In genomic region chr10:37691939-37692338, GRCm38 (mm10) we compare ENCODE assay signal across 18 mouse cellular contexts.
A peak's percentile ranks its signal among the peaks of the same experiment; 100 is the strongest.
DNase-seq lines count a peak whose midpoint lies in the region; ATAC-seq lines count a peak whose summit lies in the region.
"Had no signal": no experiment of that assay in that cellular context is flagged by ENCODE, and none has a peak within 500 bp of the region (broad histone marks: within the 10 kb centered on the region; RNA-seq: fewer than 3 reads in every experiment).

No protein-coding gene starts in this region.

- WGBS in forebrain, embryonic 14.5 days: 17% methylated on average over 2 of the region's 2 CpGs
- WGBS in forebrain, embryonic 11.5 days: 65% methylated on average over 2 of the region's 2 CpGs

- no peaks in the 10 kb centered on the region for H3K9me3 ChIP-seq in forebrain, embryonic 14.5 days (replicated peaks; ENCODE audit: control insufficient read depth, low read length)
- no peaks in the 10 kb centered on the region for H3K9me3 ChIP-seq in forebrain, embryonic 11.5 days (ENCODE audit: control insufficient read depth, low read length)
- H3K9me3 ChIP-seq: embryonic facial prominence, embryonic 10.5 days; intestine, embryonic 15.5 days; liver, embryonic 13.5 days; midbrain, embryonic 13.5 days; neural tube, embryonic 12.5 days had no signal

- H3K4me3 ChIP-seq in forebrain, embryonic 14.5 days (ENCODE audit: low read depth, low read length): no peak overlapping the region
- no peak overlapping the region for H3K4me3 ChIP-seq in forebrain, embryonic 11.5 days (ENCODE audit: low read depth, low read length)
- H3K4me3 ChIP-seq: embryonic facial prominence, embryonic 10.5 days; intestine, embryonic 15.5 days; liver, embryonic 13.5 days; midbrain, embryonic 13.5 days; neural tube, embryonic 12.5 days had no signal

- no peaks in the 10 kb centered on the region for H3K27me3 ChIP-seq in forebrain, embryonic 14.5 days (replicated peaks; ENCODE audit: control insufficient read depth, insufficient read depth, low read length)
- no peaks in the 10 kb centered on the region for H3K27me3 ChIP-seq in forebrain, embryonic 11.5 days (ENCODE audit: control insufficient read depth, insufficient read depth, low read length)
- H3K27me3 ChIP-seq: CH12.LX; intestine, embryonic 15.5 days; liver, embryonic 13.5 days; midbrain, embryonic 13.5 days; neural tube, embryonic 12.5 days; Patski had no signal

- no peak overlapping the region for H3K4me2 ChIP-seq in forebrain, embryonic 14.5 days (ENCODE audit: low read length)
- H3K4me2 ChIP-seq in forebrain, embryonic 11.5 days (ENCODE audit: low read depth, low read length, severe bottlenecking): no peak overlapping the region
- H3K4me2 ChIP-seq: intestine, embryonic 15.5 days; liver, embryonic 13.5 days; midbrain, embryonic 13.5 days; neural tube, embryonic 12.5 days had no signal

- no peak for ATAC-seq in forebrain, embryonic 14.5 days
- no peak for ATAC-seq in forebrain, embryonic 11.5 days (replicated peaks; ENCODE audit: low FRiP score)
- ATAC-seq: intestine, embryonic 15.5 days; midbrain, embryonic 13.5 days; Patski had no signal

- no peaks in the 10 kb centered on the region for H3K36me3 ChIP-seq in forebrain, embryonic 14.5 days (ENCODE audit: control insufficient read depth, insufficient read depth, low read length)
- H3K36me3 ChIP-seq in forebrain, embryonic 11.5 days (ENCODE audit: control insufficient read depth, insufficient read depth, low read length): no peaks in the 10 kb centered on the region
- H3K36me3 ChIP-seq: embryonic facial prominence, embryonic 10.5 days; intestine, embryonic 15.5 days; liver, embryonic 13.5 days; midbrain, embryonic 13.5 days; neural tube, embryonic 12.5 days had no signal

- H3K27ac ChIP-seq in forebrain, embryonic 14.5 days (ENCODE audit: low read depth, low read length): no peak overlapping the region
- H3K27ac ChIP-seq in forebrain, embryonic 11.5 days (ENCODE audit: low read depth, low read length): no peak overlapping the region
- H3K27ac ChIP-seq: embryonic facial prominence, embryonic 10.5 days; intestine, embryonic 15.5 days; liver, embryonic 13.5 days; midbrain, embryonic 13.5 days; neural tube, embryonic 12.5 days; stomach, postnatal 0 days had no signal

- H3K4me1 ChIP-seq in forebrain, embryonic 14.5 days (ENCODE audit: control insufficient read depth, insufficient read depth, low read length): peaks cover 11% of the 10 kb centered on the region; the same call in 1 of the 2 replicates
- no peaks in the 10 kb centered on the region for H3K4me1 ChIP-seq in forebrain, embryonic 11.5 days (replicated peaks; ENCODE audit: control insufficient read depth, insufficient read depth, low read length)
- H3K4me1 ChIP-seq: embryonic facial prominence, embryonic 10.5 days; intestine, embryonic 15.5 days; liver, embryonic 13.5 days; neural tube, embryonic 12.5 days had no signal

- H3K9ac ChIP-seq in forebrain, embryonic 14.5 days (ENCODE audit: low read length): no peak overlapping the region
- no peak overlapping the region for H3K9ac ChIP-seq in forebrain, embryonic 11.5 days (ENCODE audit: low read length)
- H3K9ac ChIP-seq: intestine, embryonic 15.5 days; liver, embryonic 13.5 days; midbrain, embryonic 13.5 days; neural tube, embryonic 12.5 days had no signal

- peak; percentile 61 for DNase-seq in forebrain, embryonic 14.5 days (ENCODE audit: low spot score)
- DNase-seq in forebrain, embryonic 11.5 days (ENCODE audit: low spot score): no peak
- DNase-seq in left cerebral cortex, postnatal 25 days (ENCODE audit: low spot score in 2 of 2): peak; percentile 10 to 32
- DNase-seq in left cerebral cortex, postnatal 36 days (ENCODE audit: low spot score in 2 of 2): no peak
- peak; percentile 47 for DNase-seq in cerebellum, adult 9-10 months
- DNase-seq in layer of hippocampus, adult 9-10 months (ENCODE audit: low spot score): peak; percentile 21
- DNase-seq in heart, adult 8-10 months (ENCODE audit: low spot score): no peak
- DNase-seq in heart, postnatal 4 days: no peak
- DNase-seq: heart, adult 18-20 months; liver, embryonic 13.5 days; spleen, adult 18-20 months had no signal

- intact Hi-C loops in left cerebral cortex, postnatal 25 days (cut with DNase I): no loop called here
- intact Hi-C loops in left cerebral cortex, postnatal 36 days (cut with DNase I): loop anchor here (5.0 kb wide), 1 partner anchor 555 kb away; the partner anchor contains the start of gene Marcks

Comparison
In these comparisons a context has a peak if more than half of its experiments do, and no peak if none do; other contexts are left out.
1. DNase-seq: peak in forebrain, embryonic 14.5 days (single experiment), left cerebral cortex, postnatal 25 days (2 of 2), cerebellum, adult 9-10 months (single experiment) and layer of hippocampus, adult 9-10 months (single experiment); none in forebrain, embryonic 11.5 days (single experiment), left cerebral cortex, postnatal 36 days (0 of 2), heart, adult 8-10 months (single experiment) and heart, postnatal 4 days (single experiment).